Mouse (Mus musculus) induced T-regulatory cell, adult 2 months (primary cell): ENCODE results near the gene Olfr231.

Source experiments
- DNase-seq: peaks from one replicate; pipeline ENCODE4 v3.0.0-alpha.2; 2012; ENCODE audit warnings: low read depth

The Olfr231 gene

DNA sequence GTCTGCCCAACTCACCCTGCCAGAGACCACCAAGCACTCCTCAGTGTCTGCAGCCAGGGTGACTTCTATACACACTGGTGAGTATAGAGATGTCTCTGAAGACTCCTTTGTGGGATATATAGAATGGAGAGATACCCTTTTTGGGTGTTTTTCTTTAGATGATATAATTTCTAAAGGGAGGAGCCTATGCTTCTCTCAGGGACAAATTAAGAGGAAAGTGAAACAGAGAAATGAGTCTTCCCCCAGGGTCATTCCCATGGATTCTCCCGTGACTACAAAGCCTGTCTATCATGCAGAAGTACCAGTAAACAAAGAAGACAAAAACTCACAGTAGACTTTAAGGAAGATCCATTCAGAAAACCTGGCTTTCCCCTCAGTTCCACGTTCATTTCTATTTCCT lies at the start of gene Olfr231:
Olfr231 (minus strand) TSS at position 101 of the 400 bp plus-strand sequence.
- no peak for DNase-seq

DNA sequence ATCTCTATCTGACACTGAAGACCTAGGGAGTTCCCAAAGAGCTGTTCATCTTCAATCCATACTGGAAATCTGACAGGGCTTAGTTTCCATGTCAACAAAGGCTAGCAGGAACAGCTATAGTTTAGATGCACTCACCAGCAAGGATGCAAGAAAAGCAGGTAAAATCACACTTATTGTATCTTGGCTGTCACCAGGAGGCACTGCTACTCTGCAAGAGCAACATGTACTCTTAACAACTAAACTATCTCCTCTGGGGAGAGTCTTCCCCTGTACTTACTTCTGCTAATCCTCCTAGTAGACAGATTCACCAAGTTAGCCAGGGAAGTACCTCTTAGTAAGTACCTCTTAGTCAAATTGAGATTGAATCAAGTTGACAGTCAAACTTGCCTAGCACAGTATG lies 48.1 kb upstream of the Olfr231 start:
- no peak for DNase-seq

GRCm38 (mm10) chr1:174159095-174159494 lies 38.1 kb upstream of the Olfr231 start:
- no peak for DNase-seq

DNA sequence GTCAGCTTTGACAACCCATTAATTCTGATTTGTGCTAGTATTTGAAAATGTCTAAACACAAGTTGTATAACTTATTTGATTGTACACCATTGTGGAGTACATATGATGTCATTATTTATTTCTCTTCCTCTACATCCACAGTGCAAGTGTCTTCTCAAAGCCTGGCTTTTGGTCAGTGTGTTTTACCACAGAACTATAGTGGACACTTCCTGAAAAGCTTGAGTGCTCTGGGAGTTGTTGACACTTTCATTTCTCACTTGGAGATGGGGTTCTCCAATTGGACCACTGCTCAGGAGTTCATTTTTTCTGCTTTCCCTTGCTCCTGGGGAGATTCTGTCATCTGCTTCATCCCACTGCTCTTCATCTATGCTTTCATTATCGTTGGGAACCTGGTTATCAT lies 37.5 kb upstream of the Olfr231 start:
- no peak for DNase-seq

DNA sequence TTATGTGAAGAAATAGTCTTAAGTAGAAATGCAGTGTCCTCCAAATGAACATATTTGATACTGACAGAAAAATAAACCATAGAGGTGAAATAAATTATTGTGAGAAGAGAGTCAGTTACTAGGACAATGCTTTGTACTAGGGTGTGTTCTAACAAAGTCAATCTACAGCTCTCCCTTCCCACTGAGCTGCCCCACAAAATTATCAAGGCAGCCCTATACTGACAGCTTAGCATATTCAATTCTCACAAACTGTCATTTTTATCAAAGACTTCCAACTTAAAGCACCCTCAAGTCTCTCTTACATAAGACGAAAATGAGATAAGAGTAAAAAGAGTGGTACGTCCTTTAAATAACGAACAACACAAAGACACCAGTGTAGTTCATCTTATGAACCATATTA lies 36.7 kb upstream of the Olfr231 start:
- no peak for DNase-seq

DNA sequence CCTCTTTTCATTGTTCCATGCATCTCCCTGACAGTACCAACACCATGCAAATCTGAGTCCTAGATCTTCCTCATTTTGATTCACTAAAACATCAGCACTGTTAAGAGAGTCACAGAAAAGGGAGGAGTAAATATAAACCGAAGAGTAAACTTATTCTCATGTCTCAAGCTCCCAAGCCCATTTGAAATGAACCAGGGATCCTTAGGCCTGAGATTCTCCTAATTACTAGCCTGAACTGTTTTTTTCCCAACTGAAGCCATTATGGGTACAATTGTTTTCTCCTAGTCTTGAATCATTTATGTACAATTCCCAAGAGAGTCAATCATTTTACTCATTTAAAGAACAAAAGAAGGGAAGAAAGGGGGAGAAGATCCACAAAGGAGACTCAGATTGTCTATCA lies 34.4 kb upstream of the Olfr231 start, which contains the start of gene Olfr420:
Olfr420 (plus strand) TSS at position 301 of the 400 bp plus-strand sequence.
- no peak for DNase-seq

DNA sequence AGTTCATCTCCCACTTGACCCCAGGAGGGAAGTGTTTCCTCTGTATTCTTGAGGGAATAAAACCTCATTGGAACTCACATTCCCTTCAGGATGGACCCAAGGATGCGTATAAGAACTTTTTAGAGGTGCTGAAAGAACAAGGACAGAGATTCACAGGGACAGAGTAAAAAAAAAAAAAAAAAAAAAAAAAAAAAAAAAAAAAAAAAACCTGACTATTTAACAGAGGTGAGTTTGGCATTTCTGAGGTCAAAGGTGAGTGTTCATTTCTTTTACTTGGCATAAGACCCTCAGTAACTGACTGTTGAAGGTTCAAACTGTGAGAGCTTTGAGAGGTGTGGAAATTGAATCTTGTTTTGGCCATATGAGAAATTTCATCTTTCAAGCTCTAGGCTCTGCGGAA lies 28.3 kb upstream of the Olfr231 start:
- no peak for DNase-seq

GRCm38 (mm10) chr1:174146696-174147095 lies 25.7 kb upstream of the Olfr231 start:
- DNase-seq: no peak

DNA sequence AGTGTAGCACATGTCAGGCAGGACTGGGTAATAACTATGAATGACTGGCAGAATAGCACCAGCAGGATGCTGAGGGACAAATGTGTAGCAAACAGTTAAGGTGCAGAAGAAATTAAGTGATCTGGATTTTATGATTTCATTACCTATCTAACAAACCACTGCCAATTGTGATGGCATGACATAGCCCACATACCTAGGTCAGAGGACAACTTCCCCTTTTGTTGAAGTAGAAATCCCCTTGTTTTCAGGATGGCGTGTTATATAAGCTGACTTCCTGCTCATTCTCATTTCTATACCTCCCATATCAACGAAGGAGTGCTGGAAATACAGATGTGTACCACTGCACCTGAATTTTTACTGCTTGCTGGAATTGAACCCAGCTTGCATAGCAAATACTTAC lies 20.4 kb upstream of the Olfr231 start:
- DNase-seq: no peak

DNA sequence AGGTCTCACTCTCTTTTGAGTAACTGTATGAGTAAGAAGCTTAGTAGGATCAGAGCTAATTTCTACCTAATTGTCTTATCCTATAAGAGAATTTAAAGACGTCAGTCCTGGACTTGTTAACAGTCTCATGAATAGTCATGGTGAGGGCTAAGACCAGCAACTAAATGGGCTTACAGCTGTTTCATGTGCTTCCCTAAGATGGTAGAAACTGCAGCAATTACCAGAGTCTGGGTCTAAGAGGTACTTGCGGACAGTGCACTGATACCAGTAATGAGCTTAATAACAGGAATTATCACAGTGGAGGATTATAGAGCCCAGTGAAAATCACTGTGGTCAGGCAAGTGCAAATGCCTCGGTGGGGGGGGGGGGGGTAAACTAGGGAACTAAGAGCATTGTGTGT lies 11.0 kb upstream of the Olfr231 start:
- DNase-seq: no peak

DNA sequence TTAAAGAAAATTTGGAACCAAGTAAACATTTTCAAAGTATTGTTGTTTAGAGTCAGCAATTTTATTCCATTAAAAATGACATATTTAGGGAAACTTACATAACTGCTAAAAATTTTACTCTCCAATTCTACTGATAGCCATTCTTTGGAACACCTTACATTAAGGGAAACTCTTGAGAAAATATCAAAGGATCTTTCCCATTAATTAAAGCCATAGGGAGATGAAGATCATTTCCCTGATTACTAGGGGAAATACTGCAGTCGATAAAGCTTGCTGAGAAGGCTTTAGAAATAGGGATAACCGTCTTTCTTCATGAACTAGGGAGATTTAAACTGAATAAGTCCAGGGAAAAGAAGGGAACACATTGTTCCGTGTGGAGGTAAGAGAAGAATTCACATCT lies 10.3 kb upstream of the Olfr231 start, which contains the start of gene Olfr424:
Olfr424 (plus strand) TSS at position 301 of the 400 bp plus-strand sequence.
- no peak for DNase-seq

GRCm38 (mm10) chr1:174103735-174104134 lies 17.2 kb downstream of the Olfr231 start:
- peak; percentile 31 for DNase-seq

DNA sequence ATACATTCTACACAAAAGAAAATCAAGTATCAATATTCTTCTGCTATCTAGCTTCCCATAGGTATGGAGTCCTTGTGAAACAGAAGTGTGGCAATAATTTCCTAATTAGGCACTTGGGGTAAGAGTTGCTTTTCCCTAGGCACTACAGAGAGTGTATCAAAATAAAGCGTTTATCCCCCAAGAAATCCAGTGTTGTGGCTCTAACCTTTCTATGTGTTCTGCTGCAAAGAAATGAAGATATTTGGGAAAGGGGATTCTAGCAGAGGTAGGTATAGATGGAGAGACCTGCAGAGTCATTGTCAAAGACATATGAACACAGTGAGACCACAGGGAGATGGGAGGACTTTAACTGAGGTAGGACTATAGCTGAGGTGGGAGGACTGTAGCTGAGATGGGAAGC lies 24.4 kb downstream of the Olfr231 start, which contains the start of gene Olfr427:
Olfr427 (plus strand) TSS at position 301 of the 400 bp plus-strand sequence.
- no peak for DNase-seq

- no peak for DNase-seq
Measured at GRCm38 (mm10) chr1:174084031-174084430, 36.9 kb downstream of the Olfr231 start, which contains the start of gene Olfr429. Gene Olfr429, plus strand, starts transcription at chr1:174084331.

GRCm38 (mm10) chr1:174066305-174066704 lies 54.7 kb downstream of the Olfr231 start, which contains the start of gene Olfr430:
Gene Olfr430, plus strand, starts transcription at chr1:174066605.
- DNase-seq: no peak
